In the genomic region with DNA sequence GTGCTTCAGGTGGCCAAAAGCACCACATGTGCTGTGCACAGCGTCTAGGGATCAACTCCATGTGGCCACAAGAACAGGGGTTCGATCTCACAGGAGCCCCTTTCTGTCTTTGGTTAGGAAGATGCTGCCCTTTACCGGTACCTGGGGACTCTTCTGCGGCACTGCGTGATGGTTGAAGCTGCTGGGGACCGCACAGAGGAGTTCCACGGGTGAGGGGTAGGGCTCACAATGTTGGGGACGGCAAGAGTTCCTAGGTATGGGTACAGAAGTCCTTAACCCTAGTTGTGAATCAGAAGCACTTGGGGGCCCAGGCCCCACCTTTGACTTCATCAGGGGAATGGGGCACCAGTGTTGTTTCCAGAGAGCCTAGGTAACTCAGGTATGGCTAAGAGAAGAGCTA, we compare ENCODE assay signal across 9 mouse cellular contexts. TPM values are rescaled to one million over a fixed set of nuclear protein-coding genes. Genes with fewer than 3 reads are reported as not detected.
DNase-seq lines count a peak whose midpoint lies in the region; ATAC-seq and TF ChIP-seq lines count a peak whose summit lies in the region.
"Had no signal": no experiment of that assay in that cellular context is flagged by ENCODE, and none has a peak within 500 bp of the region (broad histone marks: within the 10 kb centered on the region; RNA-seq: fewer than 3 reads in every experiment).

No protein-coding gene starts in this region.

- H3K4me3 ChIP-seq in kidney, embryonic 14.5 days (ENCODE audit: low read length), result no peak overlapping the region
- peak overlapping the region; percentile 90; the same call in 1 of the 2 replicates for H3K4me3 ChIP-seq in embryonic facial prominence, embryonic 10.5 days
- H3K4me3 ChIP-seq in hindbrain, postnatal 0 days (ENCODE audit: low read length), result peak overlapping the region; percentile 88
- peak overlapping the region; percentile 85; the same call in 1 of the 2 replicates for H3K4me3 ChIP-seq in midbrain, embryonic 16.5 days (ENCODE audit: low read depth, low read length)

- H3K9me3 ChIP-seq in kidney, embryonic 14.5 days (ENCODE audit: control insufficient read depth, low read length), result no peaks in the 10 kb centered on the region
- no peaks in the 10 kb centered on the region for H3K9me3 ChIP-seq in embryonic facial prominence, embryonic 10.5 days
- H3K9me3 ChIP-seq in hindbrain, postnatal 0 days (ENCODE audit: low read length), result no peaks in the 10 kb centered on the region
- H3K9me3 ChIP-seq in midbrain, embryonic 16.5 days (replicated peaks; ENCODE audit: control insufficient read depth, low read length, poor library complexity, severe bottlenecking), result no peaks in the 10 kb centered on the region

- no peak overlapping the region for H3K27ac ChIP-seq in kidney, embryonic 14.5 days (ENCODE audit: low read depth, low read length)
- H3K27ac ChIP-seq in embryonic facial prominence, embryonic 10.5 days (replicated peaks), result no peak overlapping the region
- no peak overlapping the region for H3K27ac ChIP-seq in hindbrain, postnatal 0 days
- H3K27ac ChIP-seq in midbrain, embryonic 16.5 days (ENCODE audit: low read length), result no peak overlapping the region

- H3K27me3 ChIP-seq in kidney, embryonic 14.5 days (ENCODE audit: control insufficient read depth, insufficient read depth, low read length), result no peaks in the 10 kb centered on the region
- H3K27me3 ChIP-seq in embryonic facial prominence, embryonic 10.5 days (replicated peaks; ENCODE audit: low read depth, poor library complexity, severe bottlenecking), result no peaks in the 10 kb centered on the region
- no peaks in the 10 kb centered on the region for H3K27me3 ChIP-seq in hindbrain, postnatal 0 days (ENCODE audit: insufficient read depth, low read length)
- H3K27me3 ChIP-seq in midbrain, embryonic 16.5 days (ENCODE audit: control insufficient read depth, insufficient read depth, low read depth, low read length), result no peaks in the 10 kb centered on the region

- 92% methylated on average over 8 of the region's 8 CpGs for WGBS in kidney, embryonic 14.5 days
- 93% methylated on average over 8 of the region's 8 CpGs for WGBS in embryonic facial prominence, embryonic 10.5 days
- 93% methylated on average over 8 of the region's 8 CpGs for WGBS in hindbrain, postnatal 0 days
- 97% methylated on average over 8 of the region's 8 CpGs for WGBS in midbrain, embryonic 16.5 days

- no peak for TF ChIP-seq CTCF in hindbrain, postnatal 0 days (IDR thresholded peaks at IDR 0.05; ENCODE audit: low read depth)

- no peak for DNase-seq in kidney, postnatal 10 days
- DNase-seq in embryonic facial prominence, embryonic 10.5 days (ENCODE audit: low spot score), result no peak
- no peak for DNase-seq in hindbrain, postnatal 0 days (ENCODE audit: low spot score)
- no peak for DNase-seq in frontal cortex, adult 2 months (ENCODE audit: extremely low spot score in 1 of 2, low spot score in 1 of 2)
- no peak for DNase-seq in cerebellum, adult 9-10 months
- DNase-seq in gastrocnemius, adult 8-10 months (ENCODE audit: low spot score in 2 of 2), result no peak

- H3K4me1 ChIP-seq in kidney, embryonic 14.5 days (ENCODE audit: control insufficient read depth, insufficient read depth, low read length), result peaks cover 15% of the 10 kb centered on the region
- H3K4me1 ChIP-seq in embryonic facial prominence, embryonic 10.5 days, result peaks cover 40% of the 10 kb centered on the region
- H3K4me1 ChIP-seq in hindbrain, postnatal 0 days (ENCODE audit: insufficient read depth, low read length), result peaks cover 23% of the 10 kb centered on the region
- peaks cover 23% of the 10 kb centered on the region for H3K4me1 ChIP-seq in midbrain, embryonic 16.5 days (ENCODE audit: control insufficient read depth, insufficient read depth, low read length)

- ATAC-seq in kidney, embryonic 14.5 days (ENCODE audit: low FRiP score, low TSS enrichment), result no peak
- no peak for ATAC-seq in hindbrain, postnatal 0 days
- no peak for ATAC-seq in midbrain, embryonic 16.5 days

- H3K36me3 ChIP-seq in kidney, embryonic 14.5 days (ENCODE audit: control insufficient read depth, insufficient read depth, low read length), result peaks cover 55% of the 10 kb centered on the region
- H3K36me3 ChIP-seq in embryonic facial prominence, embryonic 10.5 days (replicated peaks), result peaks cover 67% of the 10 kb centered on the region
- peaks cover 52% of the 10 kb centered on the region for H3K36me3 ChIP-seq in hindbrain, postnatal 0 days (ENCODE audit: insufficient read depth, low read length)
- H3K36me3 ChIP-seq in midbrain, embryonic 16.5 days (ENCODE audit: control insufficient read depth, insufficient read depth, low read length), result peaks cover 37% of the 10 kb centered on the region

- peak overlapping the region; percentile 34; the same call in 1 of the 2 replicates for H3K9ac ChIP-seq in kidney, embryonic 14.5 days (ENCODE audit: low read depth, low read length)
- no peak overlapping the region; the same call in 1 of the 2 replicates for H3K9ac ChIP-seq in hindbrain, postnatal 0 days (replicated peaks; ENCODE audit: low read length)
- no peak overlapping the region; the same call in 1 of the 2 replicates for H3K9ac ChIP-seq in midbrain, embryonic 16.5 days (ENCODE audit: low read depth, low read length)

- H3K4me2 ChIP-seq in kidney, embryonic 14.5 days (replicated peaks; ENCODE audit: low read depth, low read length), result no peak overlapping the region
- peak overlapping the region; percentile 97 for H3K4me2 ChIP-seq in hindbrain, postnatal 0 days (ENCODE audit: low read depth, low read length)
- peak overlapping the region; percentile 96 for H3K4me2 ChIP-seq in midbrain, embryonic 16.5 days (ENCODE audit: low read length)

RNA-seq across cellular contexts. Expression of gene Bet1l, which starts 1.4 kb away (rescaled TPM):
- 38.6 and 41.7 TPM in 2 replicates for polyA plus RNA-seq in kidney, embryonic 14.5 days (2014; fragmentation: Nextera tagmentation; extraction: Ambion mirVana)
- polyA plus RNA-seq in embryonic facial prominence, embryonic 10.5 days (2016; fragmentation: Nextera tagmentation; extraction: Ambion mirVana), result 22.4 and 23.0 TPM in 2 replicates
- total RNA-seq in hindbrain, postnatal 0 days (2014; rRNA removed), result 17.8 and 18.9 TPM in 2 replicates
- polyA plus RNA-seq in hindbrain, postnatal 0 days (2015; fragmentation: Nextera tagmentation; extraction: Ambion mirVana), result 47.1 and 52.6 TPM in 2 replicates
- polyA plus RNA-seq in midbrain, embryonic 16.5 days (2015; fragmentation: Nextera tagmentation; extraction: Ambion mirVana), result 33.3 and 40.0 TPM in 2 replicates
- polyA plus RNA-seq in frontal cortex, adult 2 months (2012; rRNA removed), result 31.9 and 32.3 TPM in 2 replicates
- total RNA-seq in gastrocnemius, adult 8-10 months (2022), result 1 to 10 TPM; 6.5 to 7.7 (median 6.8) TPM

RNA-seq across cellular contexts. Expression of gene Ric8a, which starts 2.0 kb away (rescaled TPM):
- polyA plus RNA-seq in kidney, embryonic 14.5 days (2014; fragmentation: Nextera tagmentation; extraction: Ambion mirVana), result 40.8 and 49.4 TPM in 2 replicates
- polyA plus RNA-seq in embryonic facial prominence, embryonic 10.5 days (2016; fragmentation: Nextera tagmentation; extraction: Ambion mirVana), result 57.7 and 59.1 TPM in 2 replicates
- 91.8 and 117 TPM in 2 replicates for total RNA-seq in hindbrain, postnatal 0 days (2014; rRNA removed)
- 85.8 and 89.9 TPM in 2 replicates for polyA plus RNA-seq in hindbrain, postnatal 0 days (2015; fragmentation: Nextera tagmentation; extraction: Ambion mirVana)
- polyA plus RNA-seq in midbrain, embryonic 16.5 days (2015; fragmentation: Nextera tagmentation; extraction: Ambion mirVana), result 107 TPM in 2 replicates
- 68.7 and 84.4 TPM in 2 replicates for polyA plus RNA-seq in frontal cortex, adult 2 months (2012; rRNA removed)
- total RNA-seq in gastrocnemius, adult 8-10 months (2022), result 10 to 100 TPM; 11.8 to 13.5 (median 13.1) TPM

RNA-seq across cellular contexts. Expression of gene Gm45785, which starts 2.6 kb away (rescaled TPM):
- polyA plus RNA-seq in kidney, embryonic 14.5 days (2014; fragmentation: Nextera tagmentation; extraction: Ambion mirVana), result not detected in 2 replicates
- 0.22 TPM in 1 of 2 replicates, not detected in the other for polyA plus RNA-seq in embryonic facial prominence, embryonic 10.5 days (2016; fragmentation: Nextera tagmentation; extraction: Ambion mirVana)
- 0.47 and 1.9 TPM in 2 replicates for total RNA-seq in hindbrain, postnatal 0 days (2014; rRNA removed)
- not detected in 2 replicates for polyA plus RNA-seq in hindbrain, postnatal 0 days (2015; fragmentation: Nextera tagmentation; extraction: Ambion mirVana)
- polyA plus RNA-seq in midbrain, embryonic 16.5 days (2015; fragmentation: Nextera tagmentation; extraction: Ambion mirVana), result 0.39 TPM in 1 of 2 replicates, not detected in the other
- 0.13 and 0.16 TPM in 2 replicates for polyA plus RNA-seq in frontal cortex, adult 2 months (2012; rRNA removed)
- total RNA-seq in gastrocnemius, adult 8-10 months (2022), result not detected

RNA-seq across cellular contexts. Expression of gene Odf3, which starts 11.1 kb away (rescaled TPM):
- not detected in 2 replicates for polyA plus RNA-seq in kidney, embryonic 14.5 days (2014; fragmentation: Nextera tagmentation; extraction: Ambion mirVana)
- not detected in 2 replicates for polyA plus RNA-seq in embryonic facial prominence, embryonic 10.5 days (2016; fragmentation: Nextera tagmentation; extraction: Ambion mirVana)
- 0.18 and 0.42 TPM in 2 replicates for total RNA-seq in hindbrain, postnatal 0 days (2014; rRNA removed)
- polyA plus RNA-seq in hindbrain, postnatal 0 days (2015; fragmentation: Nextera tagmentation; extraction: Ambion mirVana), result 0.19 and 0.43 TPM in 2 replicates
- polyA plus RNA-seq in midbrain, embryonic 16.5 days (2015; fragmentation: Nextera tagmentation; extraction: Ambion mirVana), result not detected in 2 replicates
- 0.26 and 0.36 TPM in 2 replicates for polyA plus RNA-seq in frontal cortex, adult 2 months (2012; rRNA removed)
- total RNA-seq in gastrocnemius, adult 8-10 months (2022), result not detected
- total RNA-seq: hematopoietic stem cell, adult 5-6 weeks had no signal

RNA-seq across cellular contexts. Expression of gene Scgb1c1, which starts 13.4 kb away (rescaled TPM):
- polyA plus RNA-seq in kidney, embryonic 14.5 days (2014; fragmentation: Nextera tagmentation; extraction: Ambion mirVana), result not detected in 2 replicates
- not detected in 2 replicates for polyA plus RNA-seq in embryonic facial prominence, embryonic 10.5 days (2016; fragmentation: Nextera tagmentation; extraction: Ambion mirVana)
- total RNA-seq in hindbrain, postnatal 0 days (2014; rRNA removed), result not detected in 2 replicates
- polyA plus RNA-seq in hindbrain, postnatal 0 days (2015; fragmentation: Nextera tagmentation; extraction: Ambion mirVana), result 0.61 TPM in 1 of 2 replicates, not detected in the other
- not detected in 2 replicates for polyA plus RNA-seq in midbrain, embryonic 16.5 days (2015; fragmentation: Nextera tagmentation; extraction: Ambion mirVana)
- polyA plus RNA-seq in frontal cortex, adult 2 months (2012; rRNA removed), result 1.4 and 6.3 TPM in 2 replicates
- total RNA-seq in gastrocnemius, adult 8-10 months (2022), result not detected
- total RNA-seq: hematopoietic stem cell, adult 5-6 weeks had no signal
